Mouse (Mus musculus) retina, postnatal 7 days (tissue): ENCODE measurements around the gene Arl6ip5.

Source experiments
- DNase-seq: peaks from one replicate; pipeline ENCODE4 v3.0.0-alpha.2; 2012; ENCODE audit warnings: low read depth, low spot score

Gene Arl6ip5

DNA sequence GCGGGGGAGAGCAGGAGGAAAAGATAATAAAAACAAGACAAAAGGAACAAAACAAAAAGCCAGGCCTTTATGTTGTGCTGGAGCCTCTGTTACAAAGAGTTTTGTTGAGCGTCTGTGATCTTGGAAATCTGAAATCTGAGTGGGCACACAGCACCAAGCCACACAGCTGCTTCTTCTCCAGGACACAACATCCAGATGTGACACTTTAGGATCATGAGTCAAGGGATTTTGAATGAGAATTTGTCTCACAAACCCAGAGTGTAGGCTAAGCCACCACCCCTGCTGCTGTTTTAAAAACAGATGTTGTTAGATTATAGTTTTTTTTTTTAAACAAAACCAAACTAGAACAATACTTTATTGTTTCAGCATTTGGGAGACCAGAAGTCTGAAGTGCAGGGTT, 61.9 kb downstream of the Arl6ip5 start:
- DNase-seq: no peak

DNA sequence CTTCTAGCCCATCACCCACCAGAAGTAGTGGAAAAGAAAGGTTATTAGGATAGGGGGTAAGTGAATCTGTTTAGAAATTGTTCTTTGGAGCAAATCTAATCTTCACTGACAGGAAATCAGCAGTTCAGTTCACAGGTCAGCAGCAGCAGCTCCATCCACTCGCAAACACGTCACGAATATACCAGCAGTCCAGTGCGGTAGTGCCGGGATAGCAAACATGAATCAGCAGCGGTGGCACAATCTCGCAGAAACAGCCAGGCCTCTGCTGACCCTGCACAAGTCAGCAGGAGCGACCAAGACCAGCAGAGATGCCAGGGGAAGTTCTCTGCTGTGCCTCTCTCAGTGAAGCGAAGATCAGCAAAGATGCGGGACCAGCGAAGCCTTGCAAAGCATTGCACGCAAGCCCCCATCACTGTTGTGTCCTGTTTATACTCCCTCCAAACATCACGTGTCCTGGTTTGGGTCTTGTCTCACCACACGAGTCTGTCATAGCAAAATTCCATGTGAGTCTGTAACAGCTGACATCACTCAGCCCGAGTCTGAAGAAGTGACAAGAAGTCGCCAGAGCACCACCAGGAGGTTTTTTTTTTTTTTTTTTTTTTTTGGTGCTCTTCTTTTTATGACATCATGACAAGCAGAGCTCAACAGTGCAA, 62.7 kb downstream of the Arl6ip5 start:
- DNase-seq: no peak

DNA sequence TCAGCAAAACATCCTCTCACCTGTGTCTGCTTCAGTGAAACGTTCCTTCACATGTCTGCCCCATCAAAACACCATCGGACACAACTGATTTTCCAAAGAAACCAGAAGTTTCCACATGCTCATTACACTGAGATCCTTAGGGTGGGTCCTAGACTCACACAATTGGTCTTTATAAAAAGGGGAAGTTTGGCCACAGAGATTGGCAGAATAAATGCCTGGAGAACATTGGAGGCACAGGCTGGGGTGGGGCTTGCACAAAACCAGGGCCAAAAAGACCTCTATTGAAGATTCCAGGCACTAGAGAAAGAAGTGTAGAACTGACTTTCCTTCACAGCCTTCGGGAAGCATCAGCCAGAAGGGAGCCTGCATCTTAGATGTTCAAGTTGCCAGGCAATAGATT, 63.3 kb downstream of the Arl6ip5 start:
- no peak for DNase-seq

- DNase-seq: no peak
Observed at GRCm38 (mm10) chr6:97275760-97276159, 65.3 kb downstream of the Arl6ip5 start.

GRCm38 (mm10) chr6:97276366-97276765, 65.9 kb downstream of the Arl6ip5 start:
- no peak for DNase-seq

GRCm38 (mm10) chr6:97276890-97277497, 66.5 kb downstream of the Arl6ip5 start:
- DNase-seq: no peak

DNA sequence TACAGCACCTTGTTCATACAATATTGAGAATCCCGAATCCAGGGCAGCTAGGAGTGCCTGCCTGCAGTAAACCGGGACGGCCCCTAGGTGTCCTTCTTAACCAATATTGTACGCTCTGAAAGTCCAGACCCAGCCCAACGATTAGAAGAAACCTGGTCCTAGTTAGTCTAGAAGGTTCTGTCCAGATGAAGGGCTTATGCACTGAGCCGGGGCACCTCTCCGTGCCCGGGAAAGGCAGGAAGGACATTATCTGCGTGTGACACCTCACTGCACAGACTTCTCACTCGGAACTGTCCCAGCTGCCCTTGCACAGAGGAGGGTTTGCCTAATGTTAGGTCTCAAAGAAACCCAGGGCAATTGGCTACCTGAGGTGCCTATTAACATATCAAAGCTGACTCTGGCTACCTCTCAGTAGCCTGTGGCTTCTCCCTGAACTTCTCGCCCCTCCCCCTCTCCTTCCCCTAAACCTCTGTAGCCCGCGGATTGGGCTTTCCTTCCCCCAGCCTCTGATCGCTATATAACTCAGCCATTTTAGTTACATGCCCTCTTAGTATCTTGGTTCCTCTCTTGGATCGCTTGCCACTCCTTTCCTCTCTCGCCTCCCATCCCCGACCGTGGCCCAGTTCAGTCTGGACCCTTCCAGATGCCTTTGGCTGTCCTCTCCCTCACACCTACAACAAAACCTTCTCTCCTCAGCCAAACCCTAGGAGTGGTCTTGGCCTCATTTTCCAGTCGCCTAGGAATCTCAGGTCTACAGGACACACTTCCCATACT, 67.7 kb downstream of the Arl6ip5 start:
- peak; percentile 54 for DNase-seq

- no peak for DNase-seq
Observed at GRCm38 (mm10) chr6:97278878-97279277, 68.4 kb downstream of the Arl6ip5 start.
